ENCODE assay signal across 10 mouse cellular contexts in genomic region chr13:102958273-102959270, GRCm38 (mm10).
DNase-seq lines count a peak whose midpoint lies in the region; ATAC-seq and TF ChIP-seq lines count a peak whose summit lies in the region.
"Had no signal": no experiment of that assay in that cellular context is flagged by ENCODE, and none has a peak within 500 bp of the region (broad histone marks: within the 10 kb centered on the region; RNA-seq: fewer than 3 reads in every experiment).

No protein-coding gene starts in this region.

- no peak for DNase-seq in gastrocnemius, adult 2 months
- DNase-seq in gastrocnemius, postnatal 14 days, result no peak
- DNase-seq in 3134 (ENCODE audit: extremely low read depth, insufficient read length, low spot score), result peak; percentile 56
- DNase-seq in liver, postnatal 0 days, result no peak
- DNase-seq in adrenal gland, postnatal 10 days, result no peak
- DNase-seq in ovary, adult 18-20 months (ENCODE audit: low spot score), result no peak
- DNase-seq in urinary bladder, postnatal 36 days (ENCODE audit: low spot score in 2 of 2), result no peak
- DNase-seq: B cell, adult 2 months had no signal

- H3K9me3 ChIP-seq in forebrain, embryonic 15.5 days, result no peaks in the 10 kb centered on the region
- H3K9me3 ChIP-seq in liver, postnatal 0 days (ENCODE audit: low read length), result no peaks in the 10 kb centered on the region
- H3K9me3 ChIP-seq: liver, embryonic 15.5 days had no signal

- TF ChIP-seq EP300 in liver, postnatal 0 days (IDR thresholded peaks at IDR 0.05; ENCODE audit: low read depth), result no peak

- ATAC-seq in forebrain, embryonic 15.5 days (replicated peaks), result peak; percentile 21; the same call in 1 of the 2 replicates
- no peak for ATAC-seq in liver, postnatal 0 days

- H3K4me2 ChIP-seq in forebrain, embryonic 15.5 days (replicated peaks), result peak overlapping the region; percentile 74
- peak overlapping the region; percentile 47 for H3K4me2 ChIP-seq in liver, postnatal 0 days (ENCODE audit: low read depth, low read length)
- H3K4me2 ChIP-seq: liver, embryonic 15.5 days had no signal

- peaks cover 15% of the 10 kb centered on the region for H3K4me1 ChIP-seq in forebrain, embryonic 15.5 days
- H3K4me1 ChIP-seq in liver, postnatal 0 days (ENCODE audit: insufficient read depth), result no peaks in the 10 kb centered on the region; the same call in 1 of the 2 replicates
- H3K4me1 ChIP-seq: liver, embryonic 15.5 days had no signal

- H3K36me3 ChIP-seq in forebrain, embryonic 15.5 days, result no peaks in the 10 kb centered on the region
- H3K36me3 ChIP-seq in liver, postnatal 0 days (replicated peaks; ENCODE audit: insufficient read depth, low read length), result no peaks in the 10 kb centered on the region
- H3K36me3 ChIP-seq: liver, embryonic 15.5 days had no signal

- H3K9ac ChIP-seq in forebrain, embryonic 15.5 days (replicated peaks), result peak overlapping the region; percentile 46
- no peak overlapping the region for H3K9ac ChIP-seq in liver, postnatal 0 days (replicated peaks)
- H3K9ac ChIP-seq: liver, embryonic 15.5 days had no signal

- intact Hi-C loops in gastrocnemius, adult 2 months (cut with DNase I), result no loop called here
- intact Hi-C loops in gastrocnemius, postnatal 14 days (cut with DNase I; ENCODE audit: low total_unique reads), result no loop called here

- H3K27ac ChIP-seq in gastrocnemius, adult 2 months, result peak overlapping the region; percentile 71
- peak overlapping the region; percentile 41; the same call in 1 of the 2 replicates for H3K27ac ChIP-seq in forebrain, embryonic 15.5 days (replicated peaks)
- no peak overlapping the region for H3K27ac ChIP-seq in liver, postnatal 0 days (ENCODE audit: low read depth)
- H3K27ac ChIP-seq: liver, embryonic 15.5 days had no signal

- H3K4me3 ChIP-seq in gastrocnemius, adult 2 months, result peak overlapping the region; percentile 71
- H3K4me3 ChIP-seq in forebrain, embryonic 15.5 days, result peak overlapping the region; percentile 40
- no peak overlapping the region for H3K4me3 ChIP-seq in liver, postnatal 0 days (ENCODE audit: low read depth, low read length)
- H3K4me3 ChIP-seq: liver, embryonic 15.5 days had no signal

- TF ChIP-seq CTCF in gastrocnemius, adult 2 months (IDR thresholded peaks at IDR 0.05), result no peak
- TF ChIP-seq CTCF in liver, postnatal 0 days (IDR thresholded peaks at IDR 0.05; ENCODE audit: low read depth), result no peak

- no peaks in the 10 kb centered on the region for H3K27me3 ChIP-seq in forebrain, embryonic 15.5 days
- H3K27me3 ChIP-seq in liver, postnatal 0 days (ENCODE audit: insufficient read depth, low read length), result no peaks in the 10 kb centered on the region
- H3K27me3 ChIP-seq: liver, embryonic 15.5 days had no signal

- 52% methylated on average over 19 of the region's 19 CpGs for WGBS in forebrain, embryonic 15.5 days
- WGBS in liver, postnatal 0 days (ENCODE audit: insufficient replicate concordance), result 53% methylated on average over 19 of the region's 19 CpGs
